In the genomic region with DNA sequence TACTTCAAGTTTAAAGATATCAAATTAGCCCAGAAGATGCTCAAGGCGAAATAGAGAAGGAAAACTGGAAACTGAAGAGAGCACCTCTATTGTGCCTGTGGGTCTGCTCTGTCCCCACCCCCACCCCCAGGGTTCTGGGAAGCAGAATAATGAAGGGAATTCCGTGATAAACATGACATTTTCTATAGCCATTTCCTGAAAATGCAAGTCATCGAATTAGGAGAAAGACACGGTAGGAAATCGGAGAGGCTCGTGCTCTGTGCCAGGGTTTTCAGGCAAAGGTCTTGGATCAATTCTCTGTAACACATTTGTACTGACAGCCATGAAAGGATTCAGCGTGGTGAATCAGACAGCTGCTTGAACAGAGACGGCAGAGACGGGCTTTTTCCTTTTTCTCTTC, we compare ENCODE assay signal across 12 mouse cellular contexts.
DNase-seq lines count a peak whose midpoint lies in the region; ATAC-seq and TF ChIP-seq lines count a peak whose summit lies in the region.
"Had no signal": no experiment of that assay in that cellular context is flagged by ENCODE, and none has a peak within 500 bp of the region (broad histone marks: within the 10 kb centered on the region; RNA-seq: fewer than 3 reads in every experiment).

No protein-coding gene starts in this region.

- 0 out of 2 replicates have a peak overlapping the region, but pooled peaks have one; percentile 22 for H3K27ac ChIP-seq in forebrain, embryonic 10.5 days
- no peak overlapping the region for H3K27ac ChIP-seq in forebrain, embryonic 11.5 days (ENCODE audit: low read depth, low read length)
- no peak overlapping the region for H3K27ac ChIP-seq in liver, adult 2 months (replicated peaks; ENCODE audit: insufficient read depth, low read depth, low read length)
- no peak overlapping the region for H3K27ac ChIP-seq in liver, postnatal 0 days (ENCODE audit: low read depth)
- no peak overlapping the region; the same call in 1 of the 2 replicates for H3K27ac ChIP-seq in hindbrain, embryonic 14.5 days
- H3K27ac ChIP-seq in neural tube, embryonic 14.5 days (ENCODE audit: low read depth, low read length), result no peak overlapping the region
- no peak overlapping the region for H3K27ac ChIP-seq in liver, embryonic 11.5 days (ENCODE audit: low read depth, low read length)
- H3K27ac ChIP-seq: liver, embryonic 14.5 days had no signal

- H3K9ac ChIP-seq in forebrain, embryonic 11.5 days (ENCODE audit: low read length), result no peak overlapping the region
- H3K9ac ChIP-seq in liver, adult 2 months (ENCODE audit: low read depth, low read length), result no peak overlapping the region
- H3K9ac ChIP-seq in liver, postnatal 0 days (replicated peaks), result no peak overlapping the region
- peak overlapping the region; percentile 32; the same call in 1 of the 2 replicates for H3K9ac ChIP-seq in hindbrain, embryonic 14.5 days
- no peak overlapping the region; the same call in 1 of the 2 replicates for H3K9ac ChIP-seq in neural tube, embryonic 14.5 days (replicated peaks; ENCODE audit: low read depth, low read length)
- H3K9ac ChIP-seq in liver, embryonic 11.5 days (ENCODE audit: low read depth, low read length), result no peak overlapping the region
- H3K9ac ChIP-seq: liver, embryonic 14.5 days had no signal

- no peaks in the 10 kb centered on the region for H3K9me3 ChIP-seq in forebrain, embryonic 10.5 days
- no peaks in the 10 kb centered on the region for H3K9me3 ChIP-seq in forebrain, embryonic 11.5 days (ENCODE audit: control insufficient read depth, low read length)
- no peaks in the 10 kb centered on the region for H3K9me3 ChIP-seq in liver, postnatal 0 days (ENCODE audit: low read length)
- no peaks in the 10 kb centered on the region for H3K9me3 ChIP-seq in hindbrain, embryonic 14.5 days (ENCODE audit: control insufficient read depth, low read length)
- no peaks in the 10 kb centered on the region for H3K9me3 ChIP-seq in neural tube, embryonic 14.5 days (ENCODE audit: control insufficient read depth, low read length)
- H3K9me3 ChIP-seq in liver, embryonic 11.5 days (ENCODE audit: control insufficient read depth, low read length), result no peaks in the 10 kb centered on the region

- TF ChIP-seq POLR2A in liver, adult 2 months (IDR thresholded peaks at IDR 0.05; ENCODE audit: extremely low read depth, insufficient read depth, low read length), result no peak

- WGBS in forebrain, embryonic 10.5 days, result 45% methylated on average over 9 of the region's 9 CpGs
- 41% methylated on average over 9 of the region's 9 CpGs for WGBS in forebrain, embryonic 11.5 days
- WGBS in liver, adult 2 months, result 65% methylated on average over 9 of the region's 9 CpGs
- 73% methylated on average over 9 of the region's 9 CpGs for WGBS in liver, postnatal 0 days (ENCODE audit: insufficient replicate concordance)
- 15% methylated on average over 9 of the region's 9 CpGs for WGBS in hindbrain, embryonic 14.5 days
- WGBS in neural tube, embryonic 14.5 days, result 25% methylated on average over 9 of the region's 9 CpGs
- WGBS in liver, embryonic 11.5 days, result 69% methylated on average over 9 of the region's 9 CpGs

- ATAC-seq in forebrain, embryonic 11.5 days (replicated peaks; ENCODE audit: low FRiP score), result no peak
- ATAC-seq in liver, postnatal 0 days, result no peak
- ATAC-seq in hindbrain, embryonic 14.5 days (ENCODE audit: low FRiP score), result no peak
- ATAC-seq in neural tube, embryonic 14.5 days (ENCODE audit: low read depth), result no peak
- no peak for ATAC-seq in liver, embryonic 11.5 days (replicated peaks; ENCODE audit: low FRiP score)

- H3K4me3 ChIP-seq in forebrain, embryonic 10.5 days, result no peak overlapping the region
- no peak overlapping the region for H3K4me3 ChIP-seq in forebrain, embryonic 11.5 days (ENCODE audit: low read depth, low read length)
- H3K4me3 ChIP-seq in liver, adult 2 months (ENCODE audit: insufficient read depth, low read depth, low read length), result no peak overlapping the region
- H3K4me3 ChIP-seq in liver, postnatal 0 days (ENCODE audit: low read depth, low read length), result no peak overlapping the region
- H3K4me3 ChIP-seq in hindbrain, embryonic 14.5 days (replicated peaks; ENCODE audit: low read length), result no peak overlapping the region
- H3K4me3 ChIP-seq in neural tube, embryonic 14.5 days (ENCODE audit: low read depth, low read length), result no peak overlapping the region
- no peak overlapping the region for H3K4me3 ChIP-seq in liver, embryonic 11.5 days (ENCODE audit: low read depth, low read length)

- peaks cover 31% of the 10 kb centered on the region for H3K27me3 ChIP-seq in forebrain, embryonic 10.5 days (ENCODE audit: poor library complexity, severe bottlenecking)
- H3K27me3 ChIP-seq in forebrain, embryonic 11.5 days (ENCODE audit: control insufficient read depth, insufficient read depth, low read length), result no peaks in the 10 kb centered on the region
- no peaks in the 10 kb centered on the region for H3K27me3 ChIP-seq in liver, adult 2 months (ENCODE audit: control insufficient read depth, insufficient read depth, low read length)
- H3K27me3 ChIP-seq in liver, postnatal 0 days (ENCODE audit: insufficient read depth, low read length), result no peaks in the 10 kb centered on the region
- H3K27me3 ChIP-seq in hindbrain, embryonic 14.5 days (ENCODE audit: control insufficient read depth, insufficient read depth, low read length), result 0 out of 2 replicates have a peak, but pooled peaks cover 5% of the 10 kb centered on the region
- H3K27me3 ChIP-seq in neural tube, embryonic 14.5 days (ENCODE audit: control insufficient read depth, insufficient read depth, low read length), result no peaks in the 10 kb centered on the region
- no peaks in the 10 kb centered on the region for H3K27me3 ChIP-seq in liver, embryonic 11.5 days (replicated peaks; ENCODE audit: control insufficient read depth, insufficient read depth, low read length)

- TF ChIP-seq EP300 in liver, postnatal 0 days (IDR thresholded peaks at IDR 0.05; ENCODE audit: low read depth), result no peak

- no peak for TF ChIP-seq CTCF in liver, adult 2 months (IDR thresholded peaks at IDR 0.05; ENCODE audit: low read depth, low read length)
- no peak for TF ChIP-seq CTCF in liver, postnatal 0 days (IDR thresholded peaks at IDR 0.05; ENCODE audit: low read depth)

- H3K4me1 ChIP-seq in forebrain, embryonic 10.5 days, result peaks cover 23% of the 10 kb centered on the region
- no peaks in the 10 kb centered on the region for H3K4me1 ChIP-seq in forebrain, embryonic 11.5 days (replicated peaks; ENCODE audit: control insufficient read depth, insufficient read depth, low read length)
- peaks cover under 1% of the 10 kb centered on the region; the same call in 1 of the 2 replicates for H3K4me1 ChIP-seq in liver, adult 2 months (ENCODE audit: control insufficient read depth, insufficient read depth, low read length)
- H3K4me1 ChIP-seq in liver, postnatal 0 days (ENCODE audit: insufficient read depth), result no peaks in the 10 kb centered on the region
- H3K4me1 ChIP-seq in hindbrain, embryonic 14.5 days (replicated peaks; ENCODE audit: control insufficient read depth, insufficient read depth, low read length), result peaks cover 6% of the 10 kb centered on the region; the same call in 1 of the 2 replicates
- peaks cover 4% of the 10 kb centered on the region; the same call in 1 of the 2 replicates for H3K4me1 ChIP-seq in neural tube, embryonic 14.5 days (ENCODE audit: control insufficient read depth, insufficient read depth, low read length)
- no peaks in the 10 kb centered on the region for H3K4me1 ChIP-seq in liver, embryonic 11.5 days (replicated peaks; ENCODE audit: control insufficient read depth, insufficient read depth, low read length)

- DNase-seq in forebrain, embryonic 10.5 days (ENCODE audit: extremely low spot score, low spot score), result no peak
- no peak for DNase-seq in forebrain, embryonic 11.5 days (ENCODE audit: low spot score)
- DNase-seq in liver, adult 2 months (ENCODE audit: extremely low read depth, low read depth, low spot score), result peak; percentile 25
- DNase-seq in liver, postnatal 0 days, result no peak
- DNase-seq in hindbrain, embryonic 14.5 days (ENCODE audit: low spot score), result peak; percentile 47
- no peak for DNase-seq in liver, embryonic 11.5 days (ENCODE audit: low spot score)
- DNase-seq in left cerebral cortex, adult 9 months (ENCODE audit: low spot score in 2 of 2), result no peak
- DNase-seq: adrenal gland, postnatal 14 days; cerebellum, adult 9-11 months; right cerebral cortex, adult 18-20 months had no signal

- H3K36me3 ChIP-seq in forebrain, embryonic 10.5 days (replicated peaks), result no peaks in the 10 kb centered on the region
- H3K36me3 ChIP-seq in forebrain, embryonic 11.5 days (ENCODE audit: control insufficient read depth, insufficient read depth, low read length), result no peaks in the 10 kb centered on the region
- no peaks in the 10 kb centered on the region for H3K36me3 ChIP-seq in liver, adult 2 months (ENCODE audit: control insufficient read depth, insufficient read depth, low read length)
- H3K36me3 ChIP-seq in liver, postnatal 0 days (replicated peaks; ENCODE audit: insufficient read depth, low read length), result no peaks in the 10 kb centered on the region
- H3K36me3 ChIP-seq in hindbrain, embryonic 14.5 days (replicated peaks; ENCODE audit: control insufficient read depth, insufficient read depth), result no peaks in the 10 kb centered on the region
- H3K36me3 ChIP-seq in neural tube, embryonic 14.5 days (ENCODE audit: control insufficient read depth, insufficient read depth, low read length), result no peaks in the 10 kb centered on the region
- H3K36me3 ChIP-seq in liver, embryonic 11.5 days (ENCODE audit: control insufficient read depth, insufficient read depth, low read length), result no peaks in the 10 kb centered on the region

- H3K4me2 ChIP-seq in forebrain, embryonic 11.5 days (ENCODE audit: low read depth, low read length, severe bottlenecking), result no peak overlapping the region
- H3K4me2 ChIP-seq in liver, postnatal 0 days (ENCODE audit: low read depth, low read length), result no peak overlapping the region
- peak overlapping the region; percentile 30 for H3K4me2 ChIP-seq in hindbrain, embryonic 14.5 days (replicated peaks)
- H3K4me2 ChIP-seq in neural tube, embryonic 14.5 days (ENCODE audit: low read depth, low read length), result peak overlapping the region; percentile 30; the same call in 1 of the 2 replicates
- H3K4me2 ChIP-seq in liver, embryonic 11.5 days, result no peak overlapping the region

- H3K79me2 ChIP-seq in liver, adult 2 months (ENCODE audit: control insufficient read depth, insufficient read depth, low read length), result no peaks in the 10 kb centered on the region

Comparison
In these comparisons a context has a peak if more than half of its experiments do, and no peak if none do; other contexts are left out.
1. DNase-seq: peak in liver, adult 2 months (single experiment) and hindbrain, embryonic 14.5 days (single experiment); none in forebrain, embryonic 10.5 days (single experiment), forebrain, embryonic 11.5 days (single experiment), liver, postnatal 0 days (single experiment), liver, embryonic 11.5 days (single experiment) and left cerebral cortex, adult 9 months (0 of 2).
2. H3K4me2 ChIP-seq: peak in hindbrain, embryonic 14.5 days (single experiment) and neural tube, embryonic 14.5 days (single experiment); none in forebrain, embryonic 11.5 days (single experiment), liver, postnatal 0 days (single experiment) and liver, embryonic 11.5 days (single experiment).